Mouse (Mus musculus) erythroblast, embryonic 14.5 days (primary cell): ENCODE results near the gene Adamts9.

ENCODE experiments used
- GATA1 ChIP-seq: IDR thresholded peaks from 2 replicates; pipeline ENCODE4 v1.6.1; 2012; ENCODE audit warnings: low read length, inconsistent platforms, mixed read lengths
- TAL1 ChIP-seq: IDR thresholded peaks from 3 replicates; pipeline ENCODE4 v1.6.1; 2012; ENCODE audit warnings: low read length, inconsistent platforms, mixed read lengths

GRCm38 (mm10) chr6:92854873-92855272 is 88.4 kb downstream of the Adamts9 start:
- TF ChIP-seq GATA1 (no peak), TAL1 (no peak)
